Mouse (Mus musculus): ENCODE measurements around the gene Tmcc2.

Gene Tmcc2

DNA sequence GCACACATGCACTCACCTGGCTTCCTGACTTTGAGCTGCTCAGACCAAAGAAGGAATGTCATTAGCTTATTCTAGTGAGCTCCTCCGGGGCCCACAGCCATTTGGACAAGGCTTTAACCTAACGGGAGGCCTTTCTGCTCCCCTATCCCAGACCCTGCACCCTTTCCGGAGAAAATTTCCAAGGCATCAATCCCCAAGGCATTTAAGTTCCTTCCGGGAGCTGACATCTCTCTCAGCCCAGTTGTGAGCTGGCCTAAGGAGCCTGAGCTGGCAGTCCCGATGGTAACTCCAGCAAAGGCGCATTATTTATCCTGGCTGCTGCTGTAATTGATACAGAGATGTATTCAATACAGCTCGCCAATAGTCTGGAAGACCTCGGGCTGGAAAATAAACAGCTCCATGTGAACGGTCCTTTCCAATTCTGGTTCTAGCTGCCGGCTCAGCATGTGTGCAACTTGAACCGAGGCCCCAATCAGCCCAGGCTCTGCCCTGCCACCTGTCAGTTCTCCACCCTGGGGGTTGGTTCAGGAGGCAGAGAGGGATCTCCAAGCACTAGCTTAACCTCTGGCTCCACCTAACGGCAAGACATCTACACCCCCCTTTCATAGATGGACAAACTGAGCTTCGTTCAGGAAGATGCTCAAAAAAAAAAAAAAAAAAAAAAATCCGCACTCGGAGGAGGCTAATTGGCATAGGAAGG lies 1.0 kb downstream of the Tmcc2 start:
- no peak for DNase-seq (ENCODE audit: low read depth)

- DNase-seq (ENCODE audit: low read depth): no peak
Measured at GRCm38 (mm10) chr1:132388813-132389803, 2.0 kb downstream of the Tmcc2 start.

GRCm38 (mm10) chr1:132387943-132388342 lies 3.1 kb downstream of the Tmcc2 start:
- no peak for DNase-seq (ENCODE audit: low read depth)

GRCm38 (mm10) chr1:132386266-132386665 lies 4.8 kb downstream of the Tmcc2 start:
- no peak for DNase-seq (ENCODE audit: low read depth)

GRCm38 (mm10) chr1:132385711-132386110 lies 5.4 kb downstream of the Tmcc2 start:
- no peak for DNase-seq (ENCODE audit: low read depth)

DNA sequence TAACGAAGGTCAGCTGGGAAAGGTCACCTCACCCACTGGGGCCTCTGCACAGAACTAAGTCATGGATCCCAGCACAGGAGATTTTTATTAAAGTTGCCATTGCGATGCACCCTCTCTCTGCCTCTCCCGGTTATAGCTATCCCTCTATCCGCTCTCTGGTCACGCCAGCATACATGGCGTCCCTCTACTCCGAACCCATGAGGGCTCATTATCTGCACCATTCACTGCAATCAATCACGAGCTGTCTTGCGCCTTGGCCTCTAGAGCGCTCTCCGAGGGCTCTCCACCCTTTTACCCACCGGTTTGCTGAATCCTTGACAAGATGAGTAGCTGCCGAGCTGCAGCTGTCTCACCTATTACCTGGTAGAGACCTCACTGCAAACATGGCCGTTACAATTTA lies 5.8 kb downstream of the Tmcc2 start:
- DNase-seq (ENCODE audit: low read depth): no peak

DNA sequence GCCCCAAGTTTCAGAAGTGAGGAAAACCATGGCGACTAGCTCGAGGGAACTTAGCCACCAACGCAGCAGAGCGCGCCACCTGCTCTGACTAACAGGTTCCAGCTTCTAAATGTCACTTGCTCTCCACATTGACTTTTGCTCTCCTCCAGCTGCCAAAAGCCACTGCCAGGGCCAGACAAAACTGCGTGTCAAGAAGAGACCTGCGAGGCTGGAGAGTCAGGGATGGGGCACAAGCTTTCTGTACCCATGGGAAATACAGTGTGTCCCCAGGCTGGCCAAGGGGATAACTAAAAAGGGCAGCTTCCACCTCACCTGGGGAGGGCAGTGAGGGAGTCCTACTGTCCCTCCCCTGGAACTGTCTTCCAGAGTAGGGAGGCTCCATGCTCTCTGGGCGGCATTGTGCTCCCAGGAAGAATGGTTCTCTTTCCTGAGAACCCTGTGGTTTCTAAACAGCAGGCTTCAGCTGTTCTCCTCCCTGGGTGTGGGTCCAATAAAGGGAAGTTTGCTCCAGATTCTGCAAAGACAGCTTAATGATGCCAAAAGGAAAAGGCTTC lies 7.0 kb downstream of the Tmcc2 start:
- no peak for DNase-seq (ENCODE audit: low read depth)

DNA sequence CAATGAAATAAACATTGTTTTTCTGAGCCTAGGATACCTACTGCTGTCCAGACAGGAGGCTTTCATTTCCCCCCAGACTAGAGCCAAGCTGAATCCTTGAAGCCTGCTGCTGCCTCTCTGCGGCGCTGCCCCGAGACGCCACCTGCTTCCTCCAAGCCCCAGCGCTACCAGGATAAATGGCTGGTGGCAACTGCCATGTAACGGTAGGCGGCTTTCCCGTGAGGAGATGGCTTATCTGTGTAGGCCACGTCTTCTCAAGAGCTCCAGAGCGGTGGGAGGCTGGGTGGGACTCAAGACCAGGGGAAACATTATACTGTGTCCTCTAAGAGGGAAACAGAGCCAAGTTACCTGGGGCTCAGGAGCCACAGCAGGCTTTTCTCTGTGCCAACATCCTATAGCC lies 9.2 kb downstream of the Tmcc2 start:
- no peak for DNase-seq (ENCODE audit: low read depth)

- no peak for DNase-seq (ENCODE audit: low read depth)
Measured at GRCm38 (mm10) chr1:132380550-132381100, 10.5 kb downstream of the Tmcc2 start.

- DNase-seq (ENCODE audit: low read depth): no peak
Measured at GRCm38 (mm10) chr1:132377811-132378210, 13.3 kb downstream of the Tmcc2 start.

- DNase-seq (ENCODE audit: low read depth): no peak
Measured at GRCm38 (mm10) chr1:132377055-132377365, 14.1 kb downstream of the Tmcc2 start.

DNA sequence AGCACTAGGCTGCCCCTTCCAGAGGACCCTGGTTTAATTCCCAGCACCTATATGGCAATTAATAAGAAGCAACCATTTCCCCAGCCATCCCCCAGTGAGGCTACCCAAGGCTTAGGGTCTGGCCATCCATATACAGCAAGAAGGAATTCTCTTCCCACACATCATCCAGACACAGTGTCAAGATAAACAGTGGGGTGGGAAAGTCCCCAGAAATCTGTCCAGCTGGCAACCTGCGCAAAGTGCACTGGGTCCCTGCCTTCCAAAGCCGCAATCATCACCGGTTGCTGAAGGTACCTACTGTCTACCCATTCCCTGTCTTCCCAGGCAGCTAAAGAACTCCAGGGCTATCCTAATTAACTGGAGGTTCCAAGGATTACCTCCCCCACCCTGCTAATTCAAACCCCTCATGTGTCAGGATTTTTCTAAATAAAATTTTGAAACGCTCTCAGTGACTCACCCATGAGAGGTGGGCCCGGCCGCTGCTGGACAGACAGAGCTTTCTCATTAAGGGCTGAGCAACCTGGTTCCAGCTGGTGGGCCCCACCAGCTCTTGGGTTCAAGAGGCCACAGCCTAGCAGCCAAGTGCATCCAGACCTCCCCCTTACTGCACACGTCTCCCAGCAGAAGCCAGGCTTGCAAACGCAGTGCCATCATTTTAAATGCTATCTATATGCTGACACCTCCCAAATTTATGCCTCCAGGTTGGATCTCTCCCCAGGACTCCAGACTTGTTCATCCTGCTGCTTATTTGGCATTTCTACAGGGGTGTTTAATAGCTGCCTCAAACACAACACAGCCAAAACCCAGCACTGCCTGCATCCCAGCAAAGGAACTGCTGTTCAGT lies 14.6 kb downstream of the Tmcc2 start:
- DNase-seq (ENCODE audit: low read depth): no peak

- no peak for DNase-seq (ENCODE audit: low read depth)
Measured at GRCm38 (mm10) chr1:132375256-132375655, 15.8 kb downstream of the Tmcc2 start.

DNA sequence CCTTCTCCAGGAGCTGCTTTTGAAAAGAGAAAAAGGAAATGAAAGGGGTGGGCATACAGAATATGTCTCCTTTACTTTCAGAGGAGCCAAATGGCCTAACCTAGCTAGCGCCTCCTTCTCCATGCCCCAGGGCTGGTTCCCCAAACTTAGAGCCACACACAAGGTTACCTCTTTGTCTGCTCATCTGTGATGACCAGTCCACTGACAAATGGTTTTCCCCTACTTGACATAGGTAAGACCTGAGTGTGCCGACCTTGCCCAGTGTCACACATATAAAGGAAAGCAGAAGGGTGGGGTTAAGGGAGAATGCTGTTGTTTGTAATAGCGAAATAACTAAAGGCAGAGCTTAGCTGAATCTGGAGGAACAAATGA lies 16.2 kb downstream of the Tmcc2 start:
- DNase-seq (ENCODE audit: low read depth): no peak

DNA sequence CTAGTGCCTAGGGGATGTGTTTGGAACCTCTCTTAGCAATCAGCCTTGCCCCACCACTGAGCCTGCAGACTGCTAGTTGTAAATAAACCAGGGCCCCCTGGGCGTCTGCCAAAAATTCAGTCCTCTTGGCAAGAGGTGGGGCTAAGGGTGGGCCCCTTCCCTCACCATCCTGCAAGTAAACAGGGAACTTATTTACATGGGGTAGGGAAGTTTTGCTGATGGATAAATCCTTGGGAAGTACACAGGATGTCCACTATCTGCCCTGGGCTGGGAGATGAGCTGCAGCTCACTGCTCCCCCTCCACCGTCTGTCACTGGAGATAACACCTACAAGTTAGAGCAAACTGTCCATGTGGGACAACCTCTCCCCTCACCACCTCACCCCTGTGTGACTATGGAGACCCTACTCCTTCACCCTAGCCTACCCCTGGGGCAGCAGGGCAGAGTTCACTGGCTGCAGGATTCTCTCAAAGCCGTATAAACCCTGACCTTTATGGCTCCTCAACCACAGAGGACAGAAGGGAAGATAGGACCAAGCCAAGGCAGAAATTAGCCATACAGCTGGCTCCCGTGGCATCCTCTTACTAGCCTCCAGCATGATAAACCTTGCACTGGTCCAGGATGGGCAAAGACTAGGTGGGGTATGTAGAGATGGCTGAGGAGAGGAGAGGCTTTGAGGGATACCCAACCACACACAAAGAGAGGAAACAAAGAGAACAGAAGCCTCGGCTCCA lies 16.8 kb downstream of the Tmcc2 start:
- DNase-seq (ENCODE audit: low read depth): no peak

DNA sequence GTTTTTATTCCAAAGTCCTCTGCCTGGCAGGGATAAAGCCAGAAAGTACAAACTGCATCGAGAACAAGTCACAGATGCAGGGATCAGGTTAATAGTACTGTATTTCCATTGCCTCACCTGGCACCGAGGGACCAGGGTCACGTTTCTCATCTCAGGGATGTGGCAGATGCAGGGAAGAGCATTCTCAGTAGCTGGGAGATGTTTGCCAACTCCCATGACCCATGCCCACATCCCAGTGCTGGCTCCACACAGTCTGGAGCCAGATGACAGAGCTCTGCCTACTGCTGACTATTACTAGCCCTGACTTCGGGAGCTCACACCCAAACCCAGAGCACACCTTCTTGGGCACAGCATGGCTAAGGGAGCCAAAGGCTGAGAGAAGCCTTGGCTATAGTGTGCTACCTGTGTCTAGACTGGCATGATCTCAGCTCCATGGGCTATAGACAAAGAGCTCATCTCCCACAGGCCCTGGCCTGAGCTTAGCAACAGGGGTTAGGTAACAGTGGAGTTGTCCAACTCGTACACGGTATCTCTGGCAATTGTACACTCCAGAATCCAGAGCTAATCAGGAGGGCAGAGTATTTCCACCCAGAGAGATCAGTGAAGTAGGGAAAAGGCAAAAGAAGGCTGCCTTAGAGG lies 18.1 kb downstream of the Tmcc2 start:
- no peak for DNase-seq (ENCODE audit: low read depth)

- no peak for DNase-seq (ENCODE audit: low read depth)
Measured at GRCm38 (mm10) chr1:132372354-132372753, 18.7 kb downstream of the Tmcc2 start.

GRCm38 (mm10) chr1:132371298-132372081 lies 19.6 kb downstream of the Tmcc2 start:
- DNase-seq (ENCODE audit: low read depth): no peak

- DNase-seq (ENCODE audit: low read depth): no peak
Measured at GRCm38 (mm10) chr1:132370681-132371173, 20.4 kb downstream of the Tmcc2 start.
